Mouse (Mus musculus) ES-CJ7 (cell line): ENCODE measurements around the gene Dph2.

ENCODE experiments used
- DNase-seq: peaks from one replicate; pipeline ENCODE4 v3.0.0; 2011; ENCODE audit warnings: low read depth, low spot score

The Dph2 gene

DNA sequence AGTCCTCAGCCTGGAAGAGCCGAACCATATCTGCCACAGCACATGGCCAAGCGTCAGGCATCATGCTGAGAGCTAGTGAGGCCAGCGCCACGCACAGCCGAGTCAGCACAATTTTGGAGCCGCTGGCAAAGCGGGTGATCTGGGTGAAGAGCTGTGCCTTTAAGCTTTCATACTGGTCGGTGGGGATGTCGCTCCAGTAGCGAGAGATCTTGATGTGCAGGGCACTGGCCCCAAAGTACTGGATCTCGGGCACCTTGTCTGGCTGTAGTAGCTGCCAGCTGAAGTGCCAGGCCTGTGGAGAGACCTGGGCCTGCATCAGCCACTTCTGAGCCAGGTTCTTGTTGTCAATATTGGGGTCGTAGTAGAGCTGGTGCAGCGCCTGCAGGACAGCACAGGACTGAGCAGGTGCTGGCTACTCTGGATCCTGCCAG lies 20.3 kb upstream of the Dph2 start:
- DNase-seq, result no peak

DNA sequence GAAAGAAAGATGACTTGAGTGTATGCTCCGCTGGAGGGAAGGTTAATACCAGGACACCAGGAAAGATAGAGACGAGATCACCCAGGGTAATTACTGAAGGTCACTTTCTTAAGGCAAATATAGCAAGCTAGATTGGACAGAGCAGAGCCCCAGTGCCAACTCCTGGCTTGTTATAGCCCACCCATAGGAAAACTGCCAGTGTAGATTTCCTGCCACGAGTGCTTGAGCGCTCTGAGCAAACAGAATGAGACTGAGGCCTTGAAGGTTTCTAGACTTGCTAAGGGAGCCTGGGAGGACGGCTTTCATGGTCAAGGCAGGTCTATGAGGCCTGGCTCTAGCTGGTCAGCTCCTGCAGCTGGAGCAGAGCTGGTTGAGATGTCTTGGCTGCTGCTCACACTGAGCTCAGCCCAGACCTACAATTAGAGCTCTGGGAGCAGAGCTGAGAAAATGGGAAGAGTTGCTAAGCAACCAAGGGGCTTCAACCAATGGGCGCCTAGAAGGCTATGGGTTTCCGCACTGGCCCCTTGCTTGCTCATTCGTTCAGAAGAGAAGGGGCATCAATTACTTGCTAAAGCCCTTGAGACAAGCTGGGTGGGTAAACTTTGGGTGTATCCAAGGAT lies 17.1 kb upstream of the Dph2 start:
- no peak for DNase-seq

DNA sequence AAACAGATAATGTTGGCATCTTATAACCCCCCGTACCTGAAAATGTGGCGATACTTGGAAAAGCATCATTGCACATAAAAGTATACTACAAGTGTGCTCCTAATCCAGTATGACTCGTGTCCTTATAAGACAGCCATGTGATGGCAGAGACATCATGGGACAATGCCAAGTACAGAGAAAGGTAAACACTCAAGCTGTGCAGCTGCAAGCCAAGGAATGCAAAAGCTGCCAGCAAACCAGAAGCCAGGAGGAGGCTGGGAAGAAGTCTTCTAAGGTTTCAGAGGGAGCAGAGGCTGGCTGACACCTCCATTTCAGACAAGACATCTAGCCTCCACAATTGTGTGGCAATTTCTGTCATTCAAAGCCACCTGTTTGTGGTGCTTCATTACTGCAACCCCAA lies 14.4 kb upstream of the Dph2 start:
- no peak for DNase-seq

DNA sequence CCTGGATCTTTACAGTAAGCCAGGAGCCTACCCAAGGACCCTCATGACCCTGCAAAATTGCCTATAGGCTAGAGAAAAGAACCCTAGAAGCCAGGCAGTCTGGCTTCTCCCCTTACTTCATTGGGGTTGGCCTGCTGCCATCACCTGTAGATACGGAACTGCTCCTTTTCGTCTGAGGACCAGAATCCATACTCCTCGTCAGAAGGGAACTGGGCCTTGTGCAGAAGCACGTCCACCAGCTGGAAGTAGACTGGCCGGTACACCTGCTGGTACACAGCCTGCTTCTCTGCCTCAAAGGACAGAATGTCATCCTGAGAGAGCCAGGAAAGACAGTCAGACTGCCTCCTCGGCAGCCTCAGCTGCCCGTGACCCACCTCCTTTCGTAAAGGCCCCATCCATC lies 12.9 kb upstream of the Dph2 start:
- DNase-seq, result no peak

DNA sequence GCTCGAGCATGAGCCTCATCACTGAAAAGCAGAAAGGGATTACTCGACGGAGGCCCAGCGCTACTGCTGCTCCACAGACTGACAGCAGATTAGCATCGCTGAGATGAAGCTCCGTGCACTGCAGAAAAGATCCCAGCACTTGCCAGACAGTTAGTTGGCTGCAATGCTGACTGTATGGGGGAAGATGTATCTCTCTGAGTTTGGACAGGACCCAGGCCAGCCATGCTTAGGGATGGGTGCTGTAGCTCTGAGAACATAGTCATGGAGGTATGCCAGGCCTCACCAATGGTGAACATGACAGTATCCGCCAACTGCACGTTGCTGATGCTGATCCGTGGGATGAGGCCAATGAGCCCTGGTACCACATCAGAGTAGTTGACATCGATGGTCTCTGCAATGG lies 12.3 kb upstream of the Dph2 start:
- no peak for DNase-seq

DNA sequence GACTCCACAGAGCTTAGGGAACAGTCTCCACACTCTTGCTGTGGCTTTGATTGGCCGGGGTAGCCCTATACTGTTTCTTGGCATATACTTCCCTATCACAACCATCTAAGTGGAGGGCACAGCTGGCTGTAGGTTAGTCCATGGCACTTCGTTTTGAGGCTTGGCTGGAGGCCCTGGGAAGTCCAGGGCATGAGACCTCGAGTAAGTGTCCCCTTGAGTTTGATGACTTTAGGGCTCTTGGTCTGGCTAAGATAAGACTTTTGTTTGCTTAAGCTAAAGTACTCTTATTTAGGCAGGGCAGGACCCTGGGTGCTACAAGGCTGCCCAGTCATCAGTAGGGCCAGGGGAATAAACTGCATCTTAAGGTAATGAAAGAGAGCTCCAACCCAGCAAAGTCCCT lies 6.3 kb upstream of the Dph2 start:
- no peak for DNase-seq

DNA sequence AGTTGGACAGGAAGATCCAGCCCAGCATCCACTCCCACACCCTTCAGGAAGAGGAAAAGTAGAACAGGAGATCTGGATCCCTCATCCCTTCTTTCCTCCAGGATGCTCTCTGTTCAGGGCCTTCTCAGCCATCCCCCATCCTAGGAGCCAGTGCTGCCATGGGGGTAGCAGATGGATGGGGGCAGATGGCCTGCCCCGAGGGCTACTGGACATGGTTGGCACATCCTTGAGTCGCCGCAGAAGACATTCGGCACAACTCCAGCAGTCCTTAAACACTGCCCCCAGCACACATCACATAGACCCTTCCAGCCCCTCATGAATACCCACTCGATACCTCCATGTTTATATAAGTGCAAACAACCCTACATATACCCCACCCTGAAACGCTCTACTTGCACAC lies 4.2 kb upstream of the Dph2 start:
- no peak for DNase-seq

DNA sequence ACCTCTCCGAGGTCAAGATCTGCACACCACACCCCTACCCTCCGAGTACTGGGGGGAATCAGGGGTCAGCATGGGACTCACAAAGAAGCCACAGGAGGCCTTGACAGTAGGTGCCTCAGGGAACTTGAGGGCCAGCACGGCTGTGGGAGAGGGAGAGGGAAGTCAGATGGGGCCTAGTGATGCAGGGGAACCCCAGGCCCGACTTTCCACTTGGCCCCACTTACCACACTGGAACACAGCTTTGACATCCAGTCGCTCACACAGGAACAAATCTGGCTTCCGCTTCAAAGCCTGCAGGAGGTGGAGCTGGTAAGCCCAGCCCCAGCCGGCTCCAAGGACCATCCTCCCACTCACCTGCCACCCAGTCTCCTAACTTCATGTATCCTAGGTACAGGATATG lies 3.5 kb upstream of the Dph2 start:
- no peak for DNase-seq

DNA sequence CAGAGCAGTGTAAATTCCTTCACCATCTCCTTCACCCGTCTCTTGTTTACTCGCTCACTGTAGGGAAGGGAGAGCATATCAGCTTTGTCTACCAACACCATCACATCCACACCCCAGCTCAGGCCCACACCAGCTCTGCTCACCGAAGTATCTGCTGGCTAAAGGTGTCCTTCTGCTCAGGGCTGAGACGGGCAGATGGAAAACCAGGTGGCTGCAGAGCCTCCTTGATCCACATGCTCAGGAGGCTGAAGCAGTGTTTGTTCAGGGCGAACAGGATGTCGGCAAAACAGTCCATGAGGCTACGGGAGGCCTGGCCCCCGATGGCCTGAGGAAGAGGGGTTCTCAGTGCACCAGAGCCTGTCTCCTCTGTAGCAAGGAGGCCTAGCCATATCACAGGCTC lies 2.8 kb upstream of the Dph2 start:
- DNase-seq, result no peak

DNA sequence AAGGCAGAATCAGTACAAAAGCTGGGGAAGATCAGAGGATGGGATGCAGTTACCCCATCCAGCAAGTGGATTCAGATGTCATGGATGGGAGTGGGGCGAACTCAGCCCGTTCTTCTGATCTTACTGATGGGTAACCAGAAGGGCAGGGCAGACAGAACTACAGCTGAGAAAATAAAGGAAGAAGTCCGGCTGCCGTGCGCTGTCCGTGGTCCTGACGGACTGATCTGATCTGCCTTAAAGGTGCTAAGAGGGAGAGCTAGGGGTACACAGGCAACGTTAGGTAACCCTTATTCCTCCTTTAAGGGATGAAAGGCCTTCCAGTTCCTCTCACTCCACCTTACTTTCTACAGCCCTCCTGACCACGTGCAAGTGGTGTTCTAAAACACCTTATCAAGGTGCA lies 1.5 kb upstream of the Dph2 start:
- peak; percentile 51 for DNase-seq

DNA sequence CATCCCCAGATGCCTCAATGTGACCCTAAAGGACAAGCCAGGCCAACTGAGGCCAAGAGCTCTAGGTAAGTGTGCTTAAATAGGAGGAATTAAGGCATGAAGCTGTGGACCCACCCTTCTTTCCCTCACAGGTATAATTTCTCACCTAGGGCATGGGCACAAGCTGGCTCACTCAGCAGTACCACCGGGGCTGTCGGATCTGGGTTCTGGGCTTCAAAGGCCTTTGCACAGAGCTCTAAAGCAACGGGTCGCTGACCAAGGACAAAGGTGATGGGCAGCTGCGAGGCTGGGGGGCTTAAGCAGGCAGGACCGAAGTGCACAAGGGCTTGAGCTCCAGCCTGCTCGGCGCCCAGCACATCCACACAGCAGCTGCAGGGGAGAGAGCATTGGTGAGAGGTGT lies 1.1 kb downstream of the Dph2 start:
- no peak for DNase-seq

DNA sequence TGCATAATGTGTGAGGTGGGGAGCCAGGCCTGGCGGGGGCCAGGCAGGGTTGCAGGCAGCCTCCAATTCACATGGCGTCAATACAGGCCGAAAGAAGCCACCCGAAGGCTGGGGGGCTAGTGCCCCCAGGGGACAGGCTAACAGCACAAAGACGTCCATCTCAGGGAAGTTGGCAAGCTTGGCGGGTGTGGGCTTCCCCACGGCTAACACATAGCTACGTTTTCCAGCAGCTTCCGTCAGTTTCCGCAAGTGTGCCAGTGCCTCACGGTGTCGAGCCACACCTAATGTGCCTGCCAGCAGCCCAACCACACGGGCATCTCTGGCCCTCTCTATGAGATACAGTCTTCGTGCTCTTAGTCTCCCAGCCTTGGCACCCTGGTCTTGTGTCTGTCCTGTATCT lies 1.8 kb downstream of the Dph2 start:
- no peak for DNase-seq

DNA sequence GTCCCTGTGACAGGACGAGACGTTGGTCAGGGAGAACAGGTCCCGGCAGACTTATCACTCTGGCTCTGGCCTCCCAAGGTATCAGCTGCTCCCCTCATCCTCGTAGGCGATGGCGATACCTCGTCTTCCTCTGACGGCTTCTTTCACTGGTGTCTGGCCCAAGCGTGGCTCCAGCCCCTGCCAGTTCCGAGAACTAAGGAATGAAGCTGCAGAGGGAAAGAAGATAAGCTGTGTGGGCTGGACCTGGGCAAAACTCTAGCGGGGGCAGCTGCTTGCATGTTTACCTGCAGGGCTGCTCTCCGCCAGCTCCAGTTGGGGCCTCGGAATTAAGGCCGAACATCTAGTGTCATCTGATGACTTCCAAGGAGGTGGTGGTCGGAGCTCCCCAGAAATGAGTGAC lies 2.4 kb downstream of the Dph2 start:
- no peak for DNase-seq

DNA sequence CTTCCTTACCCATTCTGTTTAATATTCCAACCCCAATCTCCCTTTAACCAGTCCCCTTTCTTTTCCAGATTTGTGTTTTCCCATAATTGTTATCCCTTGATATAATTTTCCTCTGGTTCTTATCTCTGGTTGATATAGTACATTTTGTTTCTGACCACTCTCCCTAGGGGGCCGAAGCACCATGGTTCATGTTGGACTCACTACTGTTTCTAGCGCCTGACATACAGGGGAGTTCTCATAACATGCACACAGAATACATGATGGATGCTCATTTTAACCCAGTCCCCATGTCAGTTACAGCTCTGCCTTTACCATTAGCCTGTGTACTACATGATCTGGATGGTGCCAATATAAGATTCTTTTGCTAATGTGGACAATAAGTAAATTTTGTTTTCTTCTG lies 3.9 kb downstream of the Dph2 start:
- no peak for DNase-seq

DNA sequence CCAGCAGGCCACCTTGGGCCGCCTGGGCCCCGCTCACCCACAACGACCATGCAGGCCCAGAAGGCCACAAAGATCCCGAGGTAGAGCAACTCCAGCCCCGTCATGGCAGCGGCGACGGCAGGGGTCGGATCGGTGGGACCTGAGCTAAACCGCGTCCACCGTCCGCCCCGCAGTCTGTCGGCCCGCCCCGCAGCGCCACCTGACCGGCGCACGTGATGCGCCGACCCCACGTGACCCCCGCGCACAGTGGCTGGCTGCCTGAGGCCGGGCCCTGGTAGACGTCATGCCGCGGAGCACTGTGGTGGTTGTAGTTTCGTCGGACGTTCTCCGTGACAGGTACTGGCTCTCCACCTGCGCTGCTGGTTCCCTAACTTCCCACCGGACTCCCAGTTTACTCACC lies 4.7 kb downstream of the Dph2 start, which contains the start of gene Atp6v0b:
Atp6v0b (minus strand) TSS at position 201 of the 400 bp plus-strand sequence.
- peak; percentile 93 for DNase-seq

DNA sequence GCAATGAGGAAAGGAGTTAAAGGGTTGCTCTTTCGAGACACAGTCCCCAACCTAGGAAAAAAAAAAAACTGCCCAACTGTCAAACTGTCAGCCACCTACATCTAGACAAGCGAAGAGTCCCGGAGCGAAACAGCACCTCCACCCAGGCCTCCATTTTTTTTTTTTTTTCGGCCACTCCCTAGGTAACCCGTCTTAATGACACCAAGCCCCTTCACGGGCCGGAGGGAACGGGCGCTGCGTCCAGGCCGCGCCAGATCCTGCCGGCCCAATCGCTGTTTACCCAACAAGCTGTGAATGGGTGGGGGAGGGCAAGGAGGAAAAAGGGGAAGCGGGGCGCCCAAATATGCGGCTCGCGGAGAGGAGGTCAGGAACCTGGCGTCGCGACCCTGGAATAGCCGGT lies 5.2 kb downstream of the Dph2 start:
- DNase-seq, result peak; percentile 42

DNA sequence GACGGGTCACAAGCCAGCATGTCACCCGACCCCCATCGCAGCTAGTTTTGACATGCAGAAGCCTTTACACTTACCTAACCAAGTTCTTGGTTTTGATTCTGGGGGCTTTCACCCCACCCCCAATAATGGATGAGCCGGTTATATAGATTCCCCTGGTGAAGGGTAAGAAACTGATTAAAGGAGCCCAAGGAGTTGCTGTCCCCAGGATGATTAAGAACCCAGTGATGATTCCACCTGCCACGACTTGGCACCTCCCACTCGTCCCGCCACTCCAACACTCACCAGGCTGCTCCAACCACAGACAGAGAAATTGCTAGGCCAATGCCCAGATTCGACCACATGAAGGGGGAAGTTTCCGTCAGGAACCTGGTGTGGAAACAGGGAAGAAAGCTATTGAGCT lies 5.8 kb downstream of the Dph2 start:
- DNase-seq, result no peak

DNA sequence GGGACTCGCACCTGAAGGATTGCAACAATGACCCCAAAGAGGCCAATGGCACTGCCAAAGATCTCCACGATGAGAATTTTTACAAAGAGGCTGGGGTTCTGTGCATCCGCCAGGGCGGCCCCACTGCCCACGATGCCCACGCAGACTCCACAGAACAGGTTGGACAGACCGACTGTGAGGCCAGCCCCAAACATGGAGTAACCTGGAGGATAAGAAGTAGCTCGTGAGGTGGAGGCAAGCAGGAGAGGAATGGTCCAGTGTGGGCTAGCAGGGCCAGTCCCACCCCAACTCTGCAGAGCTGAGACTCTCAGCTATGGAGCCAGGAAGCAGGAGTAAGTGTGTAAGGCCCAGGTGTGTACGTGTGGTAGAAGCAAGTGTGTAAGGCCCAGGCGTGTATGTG lies 6.7 kb downstream of the Dph2 start:
- no peak for DNase-seq

DNA sequence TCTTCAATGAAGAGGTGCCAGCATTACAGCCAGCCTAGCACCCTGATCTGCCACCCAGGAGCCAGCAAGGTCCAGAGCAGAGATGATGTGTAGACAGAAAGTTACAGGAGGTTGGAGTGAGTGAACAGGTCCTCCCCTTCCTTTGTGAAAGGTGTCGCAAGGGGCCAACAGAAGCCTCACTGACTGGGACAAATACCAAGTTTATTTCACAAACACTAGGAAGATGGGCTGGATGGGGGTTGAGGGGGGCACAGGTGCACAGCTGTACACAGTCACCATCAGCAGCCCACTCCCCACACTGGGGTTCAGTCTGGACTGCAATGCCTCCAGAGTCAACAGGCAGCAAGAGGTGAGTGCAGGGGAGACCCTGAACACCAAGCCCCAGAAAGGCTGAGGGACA lies 7.7 kb downstream of the Dph2 start:
- no peak for DNase-seq

DNA sequence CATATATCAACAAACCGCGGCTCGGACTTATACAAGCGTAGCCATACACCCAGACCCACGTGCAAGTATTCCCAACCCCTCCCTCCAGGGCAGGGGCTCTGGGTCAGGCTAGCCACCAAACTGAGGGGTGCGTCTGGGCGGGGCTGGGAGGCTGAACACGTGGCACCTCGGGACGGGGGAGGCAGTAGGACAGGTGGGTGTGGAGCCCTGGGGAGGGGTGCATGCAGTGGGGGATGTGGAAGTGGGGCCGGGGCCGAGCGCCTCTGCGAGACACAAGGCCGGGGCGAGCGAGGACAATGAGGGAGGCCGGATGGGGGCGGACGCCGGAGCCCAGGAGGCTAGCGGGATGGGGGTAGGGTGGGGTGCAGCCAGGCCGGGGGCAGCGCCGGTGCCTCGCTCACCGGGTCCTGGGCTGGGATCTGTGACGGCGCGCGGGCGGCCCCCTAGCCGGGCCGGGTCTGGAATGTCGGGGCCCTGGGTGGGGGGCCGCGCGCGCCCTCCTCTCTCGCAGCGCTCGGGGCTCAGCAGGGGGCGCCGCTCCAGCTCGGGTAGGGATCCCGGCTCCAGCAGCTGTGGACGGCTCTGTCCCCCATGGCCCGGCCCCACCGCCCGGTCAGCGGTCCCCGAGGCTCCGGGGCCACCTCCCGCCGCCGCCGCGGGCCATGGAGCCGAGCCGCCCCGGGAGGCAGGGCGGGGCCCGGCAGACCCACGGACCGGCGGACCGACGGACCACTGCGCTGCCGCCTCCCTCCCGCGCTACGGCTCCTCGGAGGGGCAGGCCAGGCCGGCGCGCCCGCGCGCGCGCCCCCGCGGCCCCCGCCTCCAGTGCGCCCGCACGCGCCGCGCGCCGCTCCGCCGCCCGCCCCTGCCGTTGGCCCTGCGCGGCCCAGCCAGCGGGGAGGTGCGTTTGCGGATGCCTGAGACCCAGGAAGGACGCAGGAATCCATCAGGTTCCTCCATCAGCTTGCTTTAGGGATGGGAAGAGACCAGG lies 8.8 kb downstream of the Dph2 start, which contains the start of gene B4galt2:
B4galt2 (minus strand) TSS at position 787 of the 991 bp plus-strand sequence.
- DNase-seq, result peak; percentile 34

DNA sequence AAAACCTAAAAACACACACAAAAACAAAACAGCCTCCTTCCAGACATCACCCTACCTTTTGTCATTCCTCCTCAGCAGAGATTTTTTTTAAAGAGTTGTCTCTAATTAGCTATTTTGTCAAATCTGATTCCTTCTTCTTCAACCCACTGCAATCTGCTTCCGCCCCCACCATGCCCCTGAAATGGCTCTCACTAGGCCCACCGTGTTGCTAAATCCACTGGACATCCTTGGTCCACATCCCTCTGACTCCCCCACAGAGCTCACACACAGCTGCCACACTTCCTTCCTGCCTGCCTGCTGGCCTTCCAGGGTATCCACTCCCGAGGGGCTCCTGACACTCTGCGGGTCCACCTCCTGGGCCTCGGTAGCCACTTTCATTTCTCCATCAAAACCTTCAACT lies 13.1 kb downstream of the Dph2 start:
- no peak for DNase-seq

DNA sequence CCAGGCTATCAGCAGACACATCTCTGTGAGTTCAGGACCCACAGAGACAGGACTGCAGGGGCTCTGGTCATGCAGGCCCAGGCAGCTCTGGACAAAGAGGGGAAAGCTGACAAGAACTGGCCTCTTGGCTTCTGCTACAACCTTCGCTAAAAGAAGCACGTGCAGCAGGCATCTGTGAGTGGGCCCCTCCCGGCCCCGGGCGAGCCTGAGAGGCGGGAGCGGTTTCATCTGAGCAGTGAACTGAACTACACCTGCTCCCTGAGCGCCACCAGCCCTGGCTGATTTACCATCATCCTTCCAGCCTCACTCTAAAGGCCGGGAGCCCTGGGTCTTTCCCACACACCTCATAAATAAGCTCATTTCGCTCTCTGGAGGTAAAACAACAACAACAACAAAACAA lies 13.5 kb downstream of the Dph2 start:
- DNase-seq, result no peak

DNA sequence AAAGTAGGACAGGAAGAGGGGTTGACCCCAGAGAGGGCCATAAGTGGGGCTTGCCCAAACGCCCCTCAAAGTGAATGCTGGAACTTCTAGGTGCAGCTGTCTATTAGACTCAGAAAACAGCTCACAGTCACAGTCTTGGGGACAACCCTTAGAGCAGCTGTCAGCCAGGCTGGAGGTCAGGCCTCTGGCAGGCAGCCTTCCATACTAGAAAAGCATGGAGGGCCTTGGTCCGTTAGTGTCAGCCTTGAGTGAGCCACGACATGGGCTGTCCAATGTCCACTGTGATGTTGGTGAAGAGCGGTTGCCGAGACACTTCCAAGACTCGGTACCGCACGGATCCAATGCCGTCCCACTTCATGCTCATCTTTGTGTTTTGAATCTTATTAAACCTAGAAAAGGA lies 18.2 kb downstream of the Dph2 start:
- no peak for DNase-seq
